Mouse (Mus musculus): ENCODE measurements around the gene Lrrn4cl.

DNA sequence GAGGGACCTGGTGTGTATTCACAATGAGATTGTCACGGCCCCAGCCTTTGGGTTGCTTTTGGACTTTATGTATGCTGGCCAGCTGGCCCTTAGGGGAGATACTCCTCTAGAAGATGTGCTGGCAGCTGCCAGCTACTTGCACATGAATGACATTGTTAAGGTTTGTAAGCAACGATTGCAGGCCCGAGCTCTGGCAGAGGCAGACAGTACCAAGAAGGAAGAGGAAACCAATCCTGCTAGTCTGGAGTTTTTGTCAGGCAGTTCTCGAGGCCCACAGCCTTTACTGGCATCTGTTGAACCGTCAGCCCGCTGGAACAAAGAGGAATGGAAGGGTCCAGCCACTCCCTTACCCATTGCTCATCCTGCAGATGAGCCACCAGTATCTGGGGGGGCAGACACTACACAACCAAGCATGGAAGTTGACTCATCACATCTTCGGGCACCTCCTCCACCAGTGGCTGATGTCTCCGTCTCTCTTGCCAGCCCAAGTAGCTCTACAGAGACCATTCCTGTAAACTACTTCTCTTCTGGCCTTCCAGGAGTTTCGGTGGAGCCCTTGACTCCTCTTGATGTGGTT, 47.3 kb upstream of the Lrrn4cl start:
- TF ChIP-seq POLR2A (IDR thresholded peaks at IDR 0.05; ENCODE audit: control insufficient read depth, low read depth, low read length) (no peak), CTCF (IDR thresholded peaks at IDR 0.05; ENCODE audit: control insufficient read depth, insufficient read depth, insufficient replicate concordance, low read depth, low read length) (no peak)

Data from testis, adult 2 months (tissue).